Mouse (Mus musculus) kidney, adult 9 months (tissue): ENCODE measurements around the gene Ccdc148.

Experiments
- DNase-seq: peaks from one replicate; pipeline ENCODE4 v3.0.0; 2022

Gene Ccdc148

GRCm38 (mm10) chr2:59160605-59160963, at the start of gene Ccdc148, which contains the start of gene Pkp4:
TSS of gene Ccdc148 (minus strand) at chr2:59160683.
TSS of gene Pkp4 (plus strand) at chr2:59160850.
- peak; percentile 96 for DNase-seq

DNA sequence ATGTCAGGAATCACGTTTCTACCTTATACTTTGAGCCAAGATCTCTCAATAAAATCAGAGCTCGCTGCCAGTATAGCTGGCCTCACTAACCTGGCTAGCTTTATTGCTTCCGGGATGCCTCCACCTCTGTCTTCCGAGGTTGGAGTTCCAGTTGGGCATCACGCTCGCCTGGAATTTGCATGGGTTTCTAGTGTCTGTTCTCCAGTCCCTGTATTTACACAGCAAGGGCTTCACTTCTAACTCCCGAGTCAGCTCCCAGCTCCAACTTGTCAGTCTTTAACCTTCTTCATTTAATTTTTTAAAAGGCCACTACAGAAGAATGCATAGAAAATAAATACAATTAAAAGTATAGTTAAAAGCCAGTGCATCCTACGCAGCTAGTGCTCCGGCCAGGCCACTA, 47.8 kb upstream of the Ccdc148 start:
- no peak for DNase-seq

DNA sequence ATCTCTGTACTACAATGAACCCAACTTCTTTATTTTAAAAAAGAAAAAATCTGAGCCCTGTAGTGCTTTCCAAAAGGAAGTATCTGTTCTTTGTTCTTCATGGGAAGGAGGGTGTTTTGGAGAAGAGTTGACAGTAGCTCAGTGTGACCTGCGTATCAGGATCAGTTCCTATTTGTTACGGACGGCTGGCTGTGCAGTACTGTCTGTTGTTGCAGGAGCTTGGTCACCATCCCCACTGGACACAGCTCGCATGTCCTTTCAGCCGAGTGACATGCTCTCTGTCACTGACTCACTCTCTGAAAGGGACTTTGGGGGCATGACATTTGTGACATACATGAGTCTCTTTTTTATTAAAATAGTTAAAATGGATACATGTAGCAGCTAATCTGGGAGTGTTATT, 47.2 kb upstream of the Ccdc148 start:
- DNase-seq, result no peak

GRCm38 (mm10) chr2:59207240-59207639, 46.8 kb upstream of the Ccdc148 start:
- no peak for DNase-seq

DNA sequence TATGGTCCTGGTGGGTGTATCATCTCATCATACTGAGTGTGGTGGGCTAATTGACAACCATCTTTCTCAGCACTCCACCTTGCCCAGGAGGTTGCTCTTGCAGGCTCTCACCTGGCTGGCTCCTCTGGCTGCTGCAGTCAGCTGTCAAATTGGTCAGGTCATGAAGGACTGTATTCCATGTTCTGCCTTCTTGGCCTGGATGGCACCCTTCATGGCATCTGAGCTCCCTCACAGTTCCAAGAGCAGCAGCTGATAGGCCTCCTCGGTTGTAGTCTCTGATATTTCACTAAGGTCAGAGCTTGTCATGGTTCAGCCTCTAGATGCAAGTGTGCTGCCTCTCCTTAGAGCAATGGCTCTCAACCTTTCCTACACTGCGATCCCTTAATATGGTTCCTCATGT, 45.7 kb upstream of the Ccdc148 start:
- no peak for DNase-seq

DNA sequence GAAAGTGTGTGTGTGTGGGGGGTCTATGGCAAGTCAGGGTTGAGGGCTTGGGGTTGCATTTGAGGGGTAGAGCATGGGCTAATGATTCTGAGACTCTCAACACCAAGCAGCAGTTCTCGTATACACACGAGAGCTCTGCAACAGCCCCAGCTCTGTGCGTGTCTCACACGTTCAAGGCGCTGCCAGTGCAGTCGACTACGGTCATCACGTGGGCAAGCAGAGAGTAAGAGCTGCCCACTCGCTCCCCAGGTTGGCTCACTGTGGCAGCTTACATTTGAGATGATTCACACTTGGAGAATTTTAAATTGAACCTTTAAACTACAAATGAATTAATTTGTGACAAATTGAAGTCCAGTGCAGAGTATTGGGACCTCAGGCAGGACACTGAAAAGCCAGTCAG, 44.6 kb upstream of the Ccdc148 start:
- DNase-seq, result no peak

- no peak for DNase-seq
These were observed 43.3 kb upstream of the Ccdc148 start for GRCm38 (mm10) chr2:59203627-59204425.

DNA sequence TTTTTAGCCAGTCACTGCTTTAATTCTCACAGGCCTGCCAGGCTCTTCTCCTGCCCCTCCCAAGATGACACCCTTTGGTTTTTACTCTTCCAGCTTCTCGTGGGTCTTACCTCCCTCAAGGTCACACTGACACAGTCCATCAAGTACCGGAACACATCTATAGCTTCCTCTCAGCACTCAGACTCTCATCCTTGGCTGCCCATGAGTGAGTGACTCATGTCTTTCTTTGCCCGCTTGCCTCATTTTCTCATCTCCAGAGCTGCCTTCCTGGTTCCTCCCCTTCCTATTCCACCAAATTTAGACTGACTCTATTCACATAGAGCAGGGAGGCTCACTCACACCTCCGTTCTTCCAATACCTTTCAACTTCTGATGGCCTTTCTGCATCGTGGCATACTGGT, 42.4 kb upstream of the Ccdc148 start:
- DNase-seq, result no peak

GRCm38 (mm10) chr2:59200511-59200910, 40.0 kb upstream of the Ccdc148 start:
- DNase-seq, result no peak

GRCm38 (mm10) chr2:59199476-59199976, 39.0 kb upstream of the Ccdc148 start:
- no peak for DNase-seq

- no peak for DNase-seq
These were observed 36.7 kb upstream of the Ccdc148 start for GRCm38 (mm10) chr2:59197156-59197555.

GRCm38 (mm10) chr2:59193117-59193516, 32.6 kb upstream of the Ccdc148 start:
- DNase-seq, result no peak

DNA sequence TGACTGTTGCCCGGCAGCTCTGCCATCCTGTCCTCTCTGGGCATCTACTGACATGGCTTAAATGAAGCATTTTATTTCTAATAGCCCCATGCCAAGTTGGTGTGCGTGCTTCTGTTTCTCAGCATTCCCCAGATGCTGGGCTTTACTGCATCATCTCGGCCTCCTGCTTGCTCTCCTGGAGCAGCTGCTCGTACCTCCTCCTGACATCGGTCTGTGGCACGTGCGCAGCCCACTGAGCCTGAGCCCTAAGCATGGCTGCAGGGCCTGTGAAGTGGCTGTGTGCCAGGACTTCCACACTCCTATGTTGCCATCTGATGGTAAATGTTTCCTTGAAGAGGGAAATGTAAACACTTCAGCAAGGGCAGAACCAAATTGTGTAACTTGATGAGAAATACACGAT, 31.0 kb upstream of the Ccdc148 start:
- DNase-seq, result no peak

GRCm38 (mm10) chr2:59190186-59190585, 29.7 kb upstream of the Ccdc148 start:
- no peak for DNase-seq

- DNase-seq, result peak; percentile 47
These were observed 29.2 kb upstream of the Ccdc148 start for GRCm38 (mm10) chr2:59189661-59190185.

GRCm38 (mm10) chr2:59188306-59188705, 27.8 kb upstream of the Ccdc148 start:
- DNase-seq, result no peak

- DNase-seq, result no peak
These were observed 26.5 kb upstream of the Ccdc148 start for GRCm38 (mm10) chr2:59186966-59187365.

GRCm38 (mm10) chr2:59186122-59186521, 25.6 kb upstream of the Ccdc148 start:
- DNase-seq, result peak; percentile 93

DNA sequence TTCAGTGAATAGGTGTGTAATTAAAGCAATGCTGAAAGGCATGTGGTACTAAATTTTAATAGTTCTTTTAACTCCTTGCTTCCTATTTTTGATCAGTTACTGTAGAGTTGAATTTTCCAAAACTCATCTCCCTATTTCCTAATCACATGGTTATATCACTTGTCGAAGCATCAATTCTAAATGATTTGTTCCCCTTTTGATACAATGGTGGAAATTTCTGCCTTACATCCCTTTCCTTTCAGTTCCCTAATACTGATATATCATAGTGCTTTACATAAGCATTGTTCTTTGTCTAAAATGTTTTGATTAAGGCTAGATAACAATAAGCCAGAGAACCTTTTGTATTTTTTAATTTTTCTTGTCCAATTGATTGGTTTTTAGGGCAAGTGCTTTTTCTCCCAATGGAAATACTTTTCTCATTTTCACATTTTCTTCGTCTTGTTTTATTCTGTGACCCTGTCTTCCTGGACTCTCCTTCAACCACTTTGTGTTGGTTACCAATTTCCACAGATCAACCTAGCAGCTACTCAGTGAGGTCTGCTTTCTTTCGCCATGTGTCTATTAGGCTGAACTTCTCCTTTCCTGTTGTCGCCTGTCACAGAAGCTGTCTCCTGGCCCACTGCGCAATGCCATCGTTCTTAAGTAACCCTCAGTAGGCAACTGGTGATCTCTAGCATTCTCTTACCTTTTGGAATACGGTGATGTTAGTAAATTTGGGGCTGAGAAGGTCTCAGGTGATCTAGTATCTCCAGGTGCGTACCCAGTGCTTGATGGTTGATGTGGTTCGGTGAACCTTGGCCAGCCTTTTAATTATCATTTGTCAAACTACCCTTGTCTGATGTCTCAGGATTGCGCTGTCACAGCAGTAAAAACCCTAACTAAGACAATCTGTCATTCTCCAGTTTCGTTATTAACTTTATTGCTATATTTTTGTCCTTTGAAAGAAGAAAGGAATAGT, 23.9 kb upstream of the Ccdc148 start:
- peak; percentile 58 for DNase-seq

DNA sequence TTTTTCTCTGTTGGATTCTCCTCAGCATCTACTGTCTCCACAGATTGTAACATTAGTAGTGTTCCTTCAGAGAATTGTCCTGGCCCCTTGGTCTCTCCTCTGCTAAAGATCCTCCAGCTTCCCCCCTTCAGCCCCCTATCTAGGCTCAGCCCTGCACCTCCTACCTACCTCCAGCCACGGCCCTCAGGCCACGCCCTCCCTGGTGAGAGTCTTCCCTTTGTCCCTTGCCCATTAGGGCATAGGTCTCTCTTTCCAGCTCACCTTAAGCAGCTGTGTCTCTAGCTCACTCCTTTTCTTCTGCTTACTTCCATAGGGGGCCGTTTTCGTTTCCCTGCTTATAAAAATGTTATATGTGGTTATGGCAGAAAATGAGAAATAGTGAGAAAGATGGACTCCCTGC, 23.1 kb upstream of the Ccdc148 start:
- DNase-seq, result peak; percentile 55

GRCm38 (mm10) chr2:59181321-59182113, 21.0 kb upstream of the Ccdc148 start:
- no peak for DNase-seq

DNA sequence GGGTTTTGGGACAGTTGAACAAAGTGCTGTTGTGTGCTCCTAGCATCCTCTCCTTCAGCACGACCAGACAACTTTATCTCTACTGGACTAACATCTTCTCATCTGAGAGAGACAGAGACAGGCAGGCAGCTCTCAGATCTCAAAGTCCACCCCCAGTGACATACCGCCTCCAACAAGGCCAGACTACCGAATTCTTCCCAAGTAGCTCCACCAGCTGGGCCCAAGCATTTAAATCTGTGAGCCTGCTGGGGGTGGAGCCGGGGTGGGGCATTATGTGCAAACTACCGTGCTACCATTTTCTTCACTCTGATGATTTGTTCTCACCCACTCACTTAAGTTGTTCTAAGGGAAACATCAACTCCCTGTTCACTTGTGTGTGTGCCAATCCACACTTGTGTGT, 19.0 kb upstream of the Ccdc148 start:
- DNase-seq, result peak; percentile 43

- no peak for DNase-seq
These were observed 18.5 kb upstream of the Ccdc148 start for GRCm38 (mm10) chr2:59178960-59179359.
